In genomic region chr3:153959035-153959730, GRCm38 (mm10) we compare ENCODE assay signal across 9 mouse cellular contexts. TPM values are rescaled to one million over a fixed set of nuclear protein-coding genes. Genes with fewer than 3 reads are reported as not detected.
DNase-seq lines count a peak whose midpoint lies in the region; ATAC-seq lines count a peak whose summit lies in the region.
"Had no signal": no experiment of that assay in that cellular context is flagged by ENCODE, and none has a peak within 500 bp of the region (broad histone marks: within the 10 kb centered on the region; RNA-seq: fewer than 3 reads in every experiment).

No protein-coding gene starts in this region.

- no peaks in the 10 kb centered on the region for H3K36me3 ChIP-seq in hindbrain, embryonic 13.5 days
- H3K36me3 ChIP-seq: liver, embryonic 15.5 days had no signal

- intact Hi-C loops in heart, postnatal 10 days (cut with DNase I): loop anchor here (1.0 kb wide), 1 partner anchor 267 kb away; no protein-coding TSS in a partner anchor

- H3K9ac ChIP-seq in hindbrain, embryonic 13.5 days: no peak overlapping the region
- H3K9ac ChIP-seq: liver, embryonic 15.5 days had no signal

- DNase-seq in heart, postnatal 10 days: peak; percentile 34 to 70
- no peak for DNase-seq in heart, postnatal 4 days
- DNase-seq in CD4-positive, CD25-positive, alpha-beta regulatory T cell, adult 2 months (ENCODE audit: low read depth, low spot score): peak; percentile 72
- DNase-seq in brain, adult 2 months (ENCODE audit: low read depth, low spot score): peak; percentile 59
- DNase-seq in spleen, postnatal 14 days (ENCODE audit: low spot score in 2 of 2): no peak
- no peak for DNase-seq in thymus, postnatal 36 days

- H3K9me3 ChIP-seq in hindbrain, embryonic 13.5 days: no peaks in the 10 kb centered on the region
- H3K9me3 ChIP-seq: liver, embryonic 15.5 days had no signal

- no peaks in the 10 kb centered on the region for H3K27me3 ChIP-seq in hindbrain, embryonic 13.5 days

- peak; percentile 59 for ATAC-seq in hindbrain, embryonic 13.5 days (ENCODE audit: low FRiP score)
- peak; percentile 76 for ATAC-seq in megakaryocyte progenitor cell, adult 5-6 weeks (replicated peaks; ENCODE audit: poor library complexity)

- no peak overlapping the region for H3K4me3 ChIP-seq in hindbrain, embryonic 13.5 days
- H3K4me3 ChIP-seq: liver, embryonic 15.5 days had no signal

- peaks cover 4% of the 10 kb centered on the region for H3K4me1 ChIP-seq in hindbrain, embryonic 13.5 days (replicated peaks)
- H3K4me1 ChIP-seq: liver, embryonic 15.5 days had no signal

- 100% methylated on average over 1 of the region's 1 CpGs for WGBS in hindbrain, embryonic 13.5 days

- no peak overlapping the region for H3K4me2 ChIP-seq in hindbrain, embryonic 13.5 days
- H3K4me2 ChIP-seq: liver, embryonic 15.5 days had no signal

- H3K27ac ChIP-seq in hindbrain, embryonic 13.5 days: no peak overlapping the region
- H3K27ac ChIP-seq: liver, embryonic 15.5 days had no signal

RNA-seq across cellular contexts. Expression of gene Slc44a5, which starts 14.1 kb away (rescaled TPM):
- total RNA-seq in heart, postnatal 10 days (2021): under 1 TPM; 0.22 to 0.31 TPM
- total RNA-seq in heart, postnatal 4 days (2021): under 1 TPM; 0.29 to 0.50 TPM
- 6.4 and 6.5 TPM in 2 replicates for polyA plus RNA-seq in hindbrain, embryonic 13.5 days (2015; fragmentation: Nextera tagmentation; extraction: Ambion mirVana)
- not detected in 2 replicates for total RNA-seq in megakaryocyte progenitor cell, adult 5-6 weeks (2015)
- total RNA-seq in megakaryocyte progenitor cell, adult 5-6 weeks (2017): not detected in 2 replicates

RNA-seq across cellular contexts. Expression of gene Acadm, which starts 14.8 kb away (rescaled TPM):
- total RNA-seq in heart, postnatal 10 days (2021): 100 to 1,000 TPM; 859 to 893 TPM
- 100 to 1,000 TPM; 579 to 585 TPM for total RNA-seq in heart, postnatal 4 days (2021)
- 55.6 and 63.7 TPM in 2 replicates for polyA plus RNA-seq in hindbrain, embryonic 13.5 days (2015; fragmentation: Nextera tagmentation; extraction: Ambion mirVana)
- 65.5 and 70.0 TPM in 2 replicates for total RNA-seq in megakaryocyte progenitor cell, adult 5-6 weeks (2015)
- total RNA-seq in megakaryocyte progenitor cell, adult 5-6 weeks (2017): 216 TPM in 2 replicates

RNA-seq across cellular contexts. Expression of gene Rabggtb, which starts 46.4 kb away (rescaled TPM):
- total RNA-seq in heart, postnatal 10 days (2021): 100 to 1,000 TPM; 102 to 110 TPM
- total RNA-seq in heart, postnatal 4 days (2021): 100 to 1,000 TPM; 108 to 110 TPM
- 44.9 and 46.1 TPM in 2 replicates for polyA plus RNA-seq in hindbrain, embryonic 13.5 days (2015; fragmentation: Nextera tagmentation; extraction: Ambion mirVana)
- total RNA-seq in megakaryocyte progenitor cell, adult 5-6 weeks (2015): 121 and 132 TPM in 2 replicates
- 129 and 171 TPM in 2 replicates for total RNA-seq in megakaryocyte progenitor cell, adult 5-6 weeks (2017)

RNA-seq across cellular contexts. Expression of gene Msh4, which starts 53.2 kb away (rescaled TPM):
- total RNA-seq in heart, postnatal 10 days (2021): under 1 TPM; 0.20 to 0.22 TPM
- under 1 TPM; 0.29 to 0.31 TPM for total RNA-seq in heart, postnatal 4 days (2021)
- 0.09 and 0.25 TPM in 2 replicates for polyA plus RNA-seq in hindbrain, embryonic 13.5 days (2015; fragmentation: Nextera tagmentation; extraction: Ambion mirVana)
- not detected in 2 replicates for total RNA-seq in megakaryocyte progenitor cell, adult 5-6 weeks (2015)
- 0.25 TPM in 1 of 2 replicates, not detected in the other for total RNA-seq in megakaryocyte progenitor cell, adult 5-6 weeks (2017)

Comparison
In these comparisons a context has a peak if more than half of its experiments do, and no peak if none do; other contexts are left out.
1. DNase-seq: peak in heart, postnatal 10 days (2 of 2), CD4-positive, CD25-positive, alpha-beta regulatory T cell, adult 2 months (single experiment) and brain, adult 2 months (single experiment); none in heart, postnatal 4 days (single experiment), spleen, postnatal 14 days (0 of 2) and thymus, postnatal 36 days (0 of 2).